Mouse (Mus musculus) cerebellum, adult 2 months (tissue): ENCODE data around the gene Tnik. TPM values are rescaled to one million over a fixed set of nuclear protein-coding genes. Genes with fewer than 3 reads are reported as not detected.

Experiments
- DNase-seq, 2 experiments: peaks; one replicate each; pipeline ENCODE4 v3.0.0; 2021
- H3K27ac ChIP-seq: fragments of 200-500 bp; 2 replicates; pipeline ENCODE4 v1.5.1; 2012; ENCODE audit warnings: low read length, control low read depth, inconsistent platforms; ENCODE audit not compliant: insufficient read depth
- H3K27me3 ChIP-seq: fragments of 200-500 bp; 2 replicates; pipeline ENCODE4 v1.6.1; 2012; ENCODE audit warnings: inconsistent platforms, mild to moderate bottlenecking, low read length, moderate library complexity; ENCODE audit not compliant: control insufficient read depth, insufficient read depth
- H3K4me1 ChIP-seq: fragments of 200-500 bp; 2 replicates; pipeline ENCODE4 v1.6.1; 2011; ENCODE audit warnings: low read length; ENCODE audit not compliant: control insufficient read depth, insufficient read depth
- H3K4me3 ChIP-seq: fragments of 200-500 bp; replicated peaks from 2 replicates; pipeline ENCODE3; 2011; ENCODE audit warnings: mild to moderate bottlenecking, low read depth, low read length, control low read depth; ENCODE audit not compliant: insufficient read depth
- CTCF ChIP-seq: fragments of 200-500 bp; IDR thresholded peaks from 2 replicates; pipeline ENCODE4 v1.5.1; 2011; ENCODE audit warnings: low read depth, mild to moderate bottlenecking, control low read depth, low read length, moderate library complexity, borderline replicate concordance; ENCODE audit not compliant: insufficient read depth
- POLR2A ChIP-seq: fragments of 200-500 bp; IDR thresholded peaks from 2 replicates; pipeline ENCODE4 v1.6.1; 2011; ENCODE audit warnings: low read length, control low read depth, borderline replicate concordance; ENCODE audit not compliant: insufficient read depth
- WGBS: fragments of 180-500 bp; shearing (Covaris S2); methylation state at CpG from one replicate; pipeline ENCODE4 v1.1.7; 2018; 5-methylcytosine and 5-hydroxymethylcytosine counted together
- polyA plus RNA-seq: library from polyadenylated mRNA; depleted of rRNA; stranded (reverse); fragments of >200 nt; gene quantifications from 2 replicates; pipeline ENCODE4 v1.2.3, GENCODE M21; 2012

Tnik gene
- polyA plus RNA-seq, 1 experiment = 72.0 TPM

DNA sequence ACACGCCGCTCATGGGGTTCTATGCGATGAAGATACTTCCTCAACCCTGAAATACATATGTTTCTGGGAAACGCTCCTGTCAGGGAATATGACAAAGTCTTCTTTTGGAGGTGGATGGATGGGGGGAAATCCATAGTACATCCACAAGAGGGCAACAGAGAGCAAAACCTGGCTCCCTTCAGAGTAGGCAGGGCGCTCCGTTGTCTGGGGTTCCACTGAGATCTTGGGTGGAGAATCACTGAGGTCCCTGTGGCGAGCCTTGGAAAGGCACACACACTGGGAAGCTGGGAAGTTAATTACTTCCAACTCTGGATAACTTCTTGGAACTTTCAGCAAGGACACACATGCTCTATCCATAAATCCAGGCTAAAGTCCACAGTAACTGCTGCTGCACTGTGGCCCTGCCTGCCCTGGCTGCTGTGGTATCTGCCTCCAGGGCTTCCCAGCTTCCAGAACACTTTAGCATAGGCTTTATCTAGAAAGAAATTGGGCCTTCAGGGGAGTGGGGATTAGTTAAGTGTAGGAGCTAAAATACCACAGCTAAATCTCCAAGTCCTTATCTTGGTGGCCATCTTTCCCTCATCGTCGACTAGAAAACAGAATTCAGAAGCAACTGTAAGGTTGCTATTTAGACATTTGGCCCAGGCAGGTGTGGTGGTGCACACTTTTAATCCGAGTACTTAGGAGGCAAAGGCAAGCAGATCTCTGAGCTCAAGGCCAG lies 299.8 kb downstream of the Tnik start:
- TF ChIP-seq CTCF (peak; percentile 56), POLR2A (no peak)
- no peak overlapping the region for H3K4me3 ChIP-seq
- H3K27me3 ChIP-seq = no peaks in the 10 kb centered on the region
- DNase-seq = peak in 1 of 2 experiments; percentile 33
- 76% methylated on average over 10 of the region's 10 CpGs for WGBS
- peaks cover 13% of the 10 kb centered on the region for H3K4me1 ChIP-seq
- H3K27ac ChIP-seq = no peak overlapping the region

DNA sequence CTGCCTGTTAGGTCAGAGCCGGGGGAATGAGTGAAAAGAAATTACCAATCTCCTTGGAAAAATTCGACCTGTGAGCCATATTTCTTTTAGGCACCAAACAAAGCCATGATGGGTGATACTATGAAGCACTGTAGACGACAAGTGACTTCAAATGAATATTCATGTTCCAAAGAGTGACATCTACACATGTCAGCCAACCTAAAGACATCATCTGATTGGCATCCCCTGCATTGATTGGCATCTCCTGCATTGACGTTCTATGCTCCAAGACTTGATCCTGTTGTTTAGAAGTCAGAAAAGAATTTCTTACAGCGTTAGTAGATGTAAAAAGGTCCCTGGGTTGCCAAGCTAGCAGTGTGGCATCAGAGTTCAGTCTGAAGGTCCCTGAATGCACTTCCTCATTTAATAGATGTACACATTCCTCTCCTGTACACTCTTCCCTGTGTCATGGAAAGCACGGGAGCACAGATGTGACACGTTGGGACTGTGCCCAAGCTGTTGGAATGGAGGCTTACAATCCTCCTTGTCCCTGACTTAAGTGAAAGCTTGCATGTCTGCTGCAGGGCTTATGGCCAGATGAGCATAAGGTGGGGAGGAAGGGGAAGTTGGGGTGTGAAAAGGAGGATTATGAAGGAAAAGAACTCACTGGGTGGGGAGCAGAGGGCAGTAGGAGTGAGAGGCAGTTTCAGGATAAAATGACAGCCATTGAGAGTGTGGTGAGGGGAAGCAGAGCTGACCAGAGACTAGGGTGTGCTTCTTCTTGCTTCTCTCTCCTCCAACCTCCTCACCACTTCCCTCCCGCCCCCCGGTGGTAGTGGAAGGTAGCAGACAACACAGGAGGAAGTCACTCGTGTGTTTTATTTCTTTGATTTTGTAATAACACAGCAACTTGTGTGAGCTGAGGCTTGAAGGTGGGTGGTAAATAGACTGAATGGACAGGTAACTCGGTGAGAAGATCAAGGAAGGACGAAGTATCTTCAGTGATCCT lies 301.6 kb downstream of the Tnik start:
- DNase-seq = no peak
- H3K27ac ChIP-seq = no peak overlapping the region

DNA sequence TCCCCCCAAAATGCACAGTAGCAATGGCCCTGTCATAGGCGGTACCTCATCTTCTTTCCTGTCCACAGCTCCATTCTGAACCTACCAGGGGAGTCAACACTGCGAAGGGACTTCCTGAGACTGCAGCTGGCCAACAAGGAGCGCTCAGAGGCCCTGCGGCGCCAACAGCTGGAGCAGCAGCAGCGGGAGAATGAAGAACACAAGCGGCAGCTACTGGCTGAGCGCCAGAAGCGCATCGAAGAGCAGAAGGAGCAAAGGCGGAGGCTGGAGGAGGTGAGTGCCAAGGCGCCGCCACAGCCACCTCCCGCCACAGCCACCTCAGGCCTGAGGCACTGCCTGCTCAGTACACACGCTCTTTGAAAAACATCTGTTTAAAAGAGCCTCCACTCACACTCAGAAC lies 314.3 kb downstream of the Tnik start:
- TF ChIP-seq POLR2A (no peak), CTCF (no peak)
- peak; percentile 49 to 55 for DNase-seq
- Histone ChIP-seq H3K27me3 (no peaks in the 10 kb centered on the region), H3K4me3 (no peak overlapping the region), H3K27ac (0 out of 2 replicates have a peak overlapping the region, but pooled peaks have one; percentile 35), H3K4me1 (peaks cover 8% of the 10 kb centered on the region)
- WGBS = 14% methylated on average over 15 of the region's 15 CpGs

More for the DNA sequence above, 301.6 kb downstream of the Tnik start:
- H3K4me1 ChIP-seq = peaks cover 5% of the 10 kb centered on the region
- no peaks in the 10 kb centered on the region for H3K27me3 ChIP-seq
- no peak overlapping the region for H3K4me3 ChIP-seq
- TF ChIP-seq POLR2A = no peak
- TF ChIP-seq CTCF = peak; percentile 29; the same call in 1 of the 2 replicates
- WGBS = 61% methylated on average over 12 of the region's 12 CpGs

DNA sequence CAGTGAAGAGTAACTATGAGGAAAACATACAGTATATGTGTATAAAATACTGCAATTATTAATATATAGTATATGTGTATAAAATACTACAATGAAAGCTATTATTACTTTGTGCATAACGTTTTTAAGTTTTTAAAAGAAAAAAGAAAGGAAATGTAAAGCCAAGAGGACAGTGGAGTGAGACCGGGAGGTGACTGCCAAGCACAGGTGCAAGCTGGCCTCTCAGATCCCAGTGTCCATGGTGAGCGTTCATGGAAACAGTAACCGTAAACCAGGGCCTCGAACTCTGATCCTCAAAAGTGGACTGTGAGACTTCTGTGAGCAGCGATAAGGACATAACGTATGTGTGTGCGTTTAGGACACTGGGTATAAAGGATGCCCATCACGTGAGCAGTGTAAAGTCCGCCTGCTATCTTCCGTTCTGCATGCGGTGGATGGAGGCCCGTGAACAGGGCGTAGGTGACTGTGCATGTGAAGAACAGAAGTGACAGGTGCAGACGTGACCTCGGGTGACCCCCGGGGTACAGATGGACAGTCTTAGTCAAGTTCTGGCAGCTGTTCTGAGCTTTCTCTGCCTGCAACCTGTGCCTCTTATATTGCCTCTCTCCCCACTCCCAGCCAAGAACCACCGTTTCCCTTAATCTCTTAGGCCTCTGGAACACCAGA lies 316.1 kb downstream of the Tnik start:
- TF ChIP-seq CTCF = no peak
- no peak for TF ChIP-seq POLR2A
- H3K27me3 ChIP-seq = no peaks in the 10 kb centered on the region
- H3K4me1 ChIP-seq = peaks cover 8% of the 10 kb centered on the region
- 72% methylated on average over 18 of the region's 18 CpGs for WGBS
- no peak for DNase-seq
- no peak overlapping the region for H3K4me3 ChIP-seq
- no peak overlapping the region for H3K27ac ChIP-seq

DNA sequence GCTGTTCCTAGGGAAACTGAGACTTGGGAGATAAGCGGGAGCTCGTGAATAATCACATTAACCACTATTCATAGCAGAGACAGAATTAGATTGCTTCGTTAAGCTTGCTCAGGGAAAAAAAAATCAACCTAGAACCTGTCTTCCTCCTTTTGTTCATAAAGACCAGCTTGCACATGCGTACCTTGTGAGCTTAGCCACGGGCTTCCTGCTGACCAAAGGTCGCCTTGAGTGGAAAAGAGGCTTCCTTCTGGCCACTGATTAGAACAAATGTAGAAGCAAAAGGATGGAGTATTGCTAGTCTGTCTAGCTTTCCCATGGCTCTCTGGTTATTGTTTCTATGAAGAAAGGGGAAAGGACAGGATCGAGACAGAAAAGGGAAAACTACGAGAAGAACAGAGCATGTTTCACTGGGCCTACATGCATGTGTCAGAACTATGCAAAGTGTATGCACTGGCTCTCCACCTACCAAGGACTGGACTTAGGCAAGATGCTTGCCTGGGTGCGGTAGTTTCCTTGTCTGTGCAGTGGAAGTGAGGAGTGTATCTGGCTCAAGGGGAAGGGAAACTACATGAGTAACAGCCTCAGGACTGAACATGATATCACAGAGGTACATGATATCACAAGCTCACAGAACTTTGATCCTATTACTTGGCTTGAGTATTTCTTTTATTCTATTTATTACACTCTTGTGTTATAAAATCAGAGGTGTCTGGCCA lies 322.9 kb downstream of the Tnik start:
- 86% methylated on average over 9 of the region's 9 CpGs for WGBS
- H3K27me3 ChIP-seq = no peaks in the 10 kb centered on the region
- no peak overlapping the region for H3K4me3 ChIP-seq
- DNase-seq = no peak
- no peak for TF ChIP-seq CTCF
- TF ChIP-seq POLR2A = no peak
- no peaks in the 10 kb centered on the region; the same call in 1 of the 2 replicates for H3K4me1 ChIP-seq
- no peak overlapping the region for H3K27ac ChIP-seq

DNA sequence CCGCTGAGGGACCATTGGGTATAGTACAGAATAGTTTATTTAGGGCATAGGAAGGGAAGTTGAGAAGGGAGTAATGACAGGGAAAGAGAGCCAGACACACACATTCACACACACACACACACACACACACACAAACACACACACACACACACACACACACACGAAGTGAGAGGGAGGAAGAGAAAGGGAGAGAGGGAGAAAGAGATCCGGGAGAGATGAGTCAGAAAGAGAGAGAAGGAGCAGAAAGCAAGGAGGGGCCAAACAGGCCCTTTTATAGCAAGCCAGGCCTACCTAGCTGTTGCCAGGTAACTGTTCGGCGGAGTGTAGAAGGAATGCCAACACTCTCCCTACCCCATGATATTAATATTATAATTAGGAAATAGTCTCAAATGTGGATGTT lies 324.8 kb downstream of the Tnik start:
- TF ChIP-seq CTCF = no peak
- H3K27me3 ChIP-seq = no peaks in the 10 kb centered on the region
- DNase-seq = no peak
- H3K27ac ChIP-seq = no peak overlapping the region
- H3K4me3 ChIP-seq = no peak overlapping the region
- WGBS = 60% methylated on average over 5 of the region's 5 CpGs
- peaks cover 8% of the 10 kb centered on the region; the same call in 1 of the 2 replicates for H3K4me1 ChIP-seq

DNA sequence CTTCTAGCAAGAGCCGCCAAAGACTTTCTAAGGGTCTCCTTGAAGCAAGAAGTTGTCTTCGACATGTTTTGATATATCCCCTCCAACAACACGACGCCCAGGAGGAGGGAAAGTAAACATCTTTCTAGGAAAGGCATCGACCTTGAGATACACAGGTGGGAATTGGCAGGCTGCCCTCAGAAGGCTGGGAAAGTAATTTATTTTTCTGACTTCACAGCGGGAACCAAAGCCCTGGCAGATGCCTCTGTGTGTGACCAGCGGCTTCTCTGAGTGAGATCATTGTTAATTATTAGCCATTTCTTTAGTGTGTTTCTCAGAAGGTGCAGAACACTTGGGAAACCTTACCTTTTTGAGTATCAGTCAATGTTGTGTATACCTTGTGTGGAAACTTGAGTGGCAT lies 328.3 kb downstream of the Tnik start:
- peaks cover 8% of the 10 kb centered on the region; the same call in 1 of the 2 replicates for H3K4me1 ChIP-seq
- 18% methylated on average over 7 of the region's 7 CpGs for WGBS
- no peak overlapping the region for H3K27ac ChIP-seq
- no peaks in the 10 kb centered on the region for H3K27me3 ChIP-seq
- TF ChIP-seq POLR2A = no peak
- no peak for TF ChIP-seq CTCF
- H3K4me3 ChIP-seq = no peak overlapping the region
- peak; percentile 80 to 87 for DNase-seq
